13 mouse cellular contexts compared by ENCODE assay signal in the genomic region with DNA sequence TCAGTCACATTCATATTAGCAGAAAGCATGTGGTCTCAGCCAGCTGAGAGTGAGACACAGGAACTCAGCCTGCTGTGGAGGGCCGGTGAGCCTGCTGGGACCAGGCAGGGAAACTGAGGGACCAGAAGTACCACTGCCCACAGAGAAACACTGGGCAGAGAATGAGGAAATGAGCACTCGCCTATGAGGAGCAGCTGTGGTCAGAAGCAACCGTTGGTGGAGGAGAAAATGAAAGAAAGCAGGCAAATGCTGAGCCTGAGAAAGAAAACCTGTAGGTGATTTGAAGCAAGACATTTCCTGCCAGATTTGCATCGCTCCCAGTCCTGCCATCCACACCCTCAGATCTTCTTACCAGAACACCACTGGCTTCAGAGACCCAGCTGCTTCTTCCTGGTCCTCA.
DNase-seq lines count a peak whose midpoint lies in the region; ATAC-seq and TF ChIP-seq lines count a peak whose summit lies in the region.
"Had no signal": no experiment of that assay in that cellular context is flagged by ENCODE, and none has a peak within 500 bp of the region (broad histone marks: within the 10 kb centered on the region; RNA-seq: fewer than 3 reads in every experiment).

No protein-coding gene starts in this region.

- ATAC-seq in liver, postnatal 0 days = peak; percentile 41; the same call in 1 of the 2 replicates
- no peak for ATAC-seq in liver, embryonic 12.5 days
- ATAC-seq in inflammation-experienced regulatory T-cells, adult 6 months = peak; percentile 38
- no peak for ATAC-seq in forebrain, embryonic 16.5 days

- no peak overlapping the region for H3K9ac ChIP-seq in liver, postnatal 0 days (replicated peaks)
- H3K9ac ChIP-seq in liver, embryonic 12.5 days = no peak overlapping the region
- H3K9ac ChIP-seq in forebrain, embryonic 16.5 days (replicated peaks; ENCODE audit: low read depth, low read length) = no peak overlapping the region

- no peaks in the 10 kb centered on the region for H3K27me3 ChIP-seq in liver, postnatal 0 days (ENCODE audit: insufficient read depth, low read length)
- no peaks in the 10 kb centered on the region for H3K27me3 ChIP-seq in liver, embryonic 12.5 days (replicated peaks)
- H3K27me3 ChIP-seq in splenic B cell, adult 2 months (ENCODE audit: control insufficient read depth, insufficient read depth, low read length, poor library complexity, severe bottlenecking) = no peaks in the 10 kb centered on the region
- H3K27me3 ChIP-seq in forebrain, embryonic 16.5 days (replicated peaks; ENCODE audit: control insufficient read depth, insufficient read depth, low read length) = no peaks in the 10 kb centered on the region

- WGBS in liver, postnatal 0 days (ENCODE audit: insufficient replicate concordance) = 40% methylated on average over 4 of the region's 4 CpGs
- WGBS in liver, embryonic 12.5 days (ENCODE audit: insufficient replicate concordance) = 27% methylated on average over 4 of the region's 4 CpGs
- 86% methylated on average over 4 of the region's 4 CpGs for WGBS in forebrain, embryonic 16.5 days

- H3K36me3 ChIP-seq in liver, postnatal 0 days (replicated peaks; ENCODE audit: insufficient read depth, low read length) = no peaks in the 10 kb centered on the region
- no peaks in the 10 kb centered on the region for H3K36me3 ChIP-seq in liver, embryonic 12.5 days
- H3K36me3 ChIP-seq in splenic B cell, adult 2 months (ENCODE audit: control insufficient read depth, insufficient read depth, low read length, poor library complexity, severe bottlenecking) = no peaks in the 10 kb centered on the region
- H3K36me3 ChIP-seq in forebrain, embryonic 16.5 days (ENCODE audit: control insufficient read depth, insufficient read depth) = no peaks in the 10 kb centered on the region

- no peak for DNase-seq in liver, postnatal 0 days
- peak; percentile 28 for DNase-seq in T-cell, adult 2 months (ENCODE audit: low spot score)
- DNase-seq in splenic B cell, adult 2 months (ENCODE audit: low read depth, low spot score) = peak; percentile 64
- no peak for DNase-seq in right cerebral cortex, adult 18-20 months
- DNase-seq in embryo, embryonic 9.5 days (ENCODE audit: extremely low spot score) = no peak
- DNase-seq: cerebellum, adult 18-20 months; kidney, adult 8-10 months; lung, postnatal 36 days; right cerebral cortex, postnatal 4 days had no signal

- H3K4me2 ChIP-seq in liver, postnatal 0 days (ENCODE audit: low read depth, low read length) = no peak overlapping the region
- no peak overlapping the region for H3K4me2 ChIP-seq in liver, embryonic 12.5 days
- no peak overlapping the region for H3K4me2 ChIP-seq in forebrain, embryonic 16.5 days (ENCODE audit: low read length)
- H3K4me2 ChIP-seq: liver, embryonic 11.5 days had no signal

- peak overlapping the region; percentile 39; the same call in 1 of the 2 replicates for H3K27ac ChIP-seq in liver, postnatal 0 days (ENCODE audit: low read depth)
- H3K27ac ChIP-seq in liver, embryonic 12.5 days = no peak overlapping the region
- no peak overlapping the region for H3K27ac ChIP-seq in forebrain, embryonic 16.5 days (ENCODE audit: low read length)

- no peak for TF ChIP-seq CTCF in liver, postnatal 0 days (IDR thresholded peaks at IDR 0.05; ENCODE audit: low read depth)

- H3K4me3 ChIP-seq in liver, postnatal 0 days (ENCODE audit: low read depth, low read length) = no peak overlapping the region
- no peak overlapping the region for H3K4me3 ChIP-seq in liver, embryonic 12.5 days
- no peak overlapping the region for H3K4me3 ChIP-seq in forebrain, embryonic 16.5 days (replicated peaks; ENCODE audit: low read length)

- TF ChIP-seq EP300 in liver, postnatal 0 days (IDR thresholded peaks at IDR 0.05; ENCODE audit: low read depth) = no peak

- peaks cover 6% of the 10 kb centered on the region; the same call in 1 of the 2 replicates for H3K4me1 ChIP-seq in liver, postnatal 0 days (ENCODE audit: insufficient read depth)
- H3K4me1 ChIP-seq in liver, embryonic 12.5 days = no peaks in the 10 kb centered on the region
- peaks cover 2% of the 10 kb centered on the region; the same call in 1 of the 2 replicates for H3K4me1 ChIP-seq in forebrain, embryonic 16.5 days (replicated peaks; ENCODE audit: control insufficient read depth, insufficient read depth, low read length)

- H3K9me3 ChIP-seq in liver, postnatal 0 days (ENCODE audit: low read length) = no peaks in the 10 kb centered on the region
- no peaks in the 10 kb centered on the region for H3K9me3 ChIP-seq in liver, embryonic 12.5 days (replicated peaks)
- H3K9me3 ChIP-seq in forebrain, embryonic 16.5 days (ENCODE audit: control insufficient read depth, low read length) = no peaks in the 10 kb centered on the region

Comparison
In these comparisons a context has a peak if more than half of its experiments do, and no peak if none do; other contexts are left out.
1. ATAC-seq: peak in liver, postnatal 0 days (single experiment) and inflammation-experienced regulatory T-cells, adult 6 months (single experiment); none in liver, embryonic 12.5 days (single experiment) and forebrain, embryonic 16.5 days (single experiment).
2. DNase-seq: peak in T-cell, adult 2 months (single experiment) and splenic B cell, adult 2 months (single experiment); none in liver, postnatal 0 days (single experiment), right cerebral cortex, adult 18-20 months (single experiment) and embryo, embryonic 9.5 days (single experiment).